Comparison of ENCODE assay signal across 8 mouse cellular contexts in the genomic region with DNA sequence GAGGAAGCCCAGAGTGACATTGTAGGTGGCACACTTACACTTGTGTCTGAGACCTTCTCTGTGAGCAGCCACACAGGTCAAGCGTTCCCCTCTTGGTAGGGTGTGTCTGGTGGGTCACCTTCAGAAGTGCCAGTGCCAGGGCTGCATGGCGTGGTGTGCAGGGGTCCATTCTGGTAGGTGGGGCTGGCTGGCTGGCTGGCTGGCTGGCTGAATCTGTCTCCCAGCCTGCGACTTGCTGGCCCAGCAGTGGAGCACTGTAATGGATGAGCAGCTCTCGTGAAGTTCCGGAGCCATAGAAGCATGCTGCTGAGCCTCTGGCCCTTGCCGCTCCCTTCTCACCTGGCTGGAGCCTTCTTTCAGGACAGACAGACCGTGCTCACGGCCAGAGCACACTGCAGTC. TPM values are rescaled to one million over a fixed set of nuclear protein-coding genes. Genes with fewer than 3 reads are reported as not detected.
DNase-seq lines count a peak whose midpoint lies in the region; ATAC-seq and TF ChIP-seq lines count a peak whose summit lies in the region.
"Had no signal": no experiment of that assay in that cellular context is flagged by ENCODE, and none has a peak within 500 bp of the region (broad histone marks: within the 10 kb centered on the region; RNA-seq: fewer than 3 reads in every experiment).

No protein-coding gene starts in this region.

- peaks cover 18% of the 10 kb centered on the region for H3K4me1 ChIP-seq in lung, embryonic 14.5 days (ENCODE audit: insufficient read depth)
- H3K4me1 ChIP-seq in forebrain, embryonic 12.5 days: peaks cover 79% of the 10 kb centered on the region
- peaks cover 57% of the 10 kb centered on the region for H3K4me1 ChIP-seq in limb, embryonic 12.5 days (replicated peaks)
- peaks cover 70% of the 10 kb centered on the region for H3K4me1 ChIP-seq in olfactory bulb, adult 2 months (ENCODE audit: control insufficient read depth, insufficient read depth, low read length)

- TF ChIP-seq CTCF in lung, embryonic 14.5 days (IDR thresholded peaks at IDR 0.05; ENCODE audit: low read depth): no peak
- TF ChIP-seq CTCF in olfactory bulb, adult 2 months (IDR thresholded peaks at IDR 0.05; ENCODE audit: insufficient read depth, low read depth, low read length): no peak

- no peaks in the 10 kb centered on the region for H3K27me3 ChIP-seq in lung, embryonic 14.5 days (ENCODE audit: insufficient read depth, low read length)
- H3K27me3 ChIP-seq in forebrain, embryonic 12.5 days: no peaks in the 10 kb centered on the region
- no peaks in the 10 kb centered on the region for H3K27me3 ChIP-seq in limb, embryonic 12.5 days

- no peaks in the 10 kb centered on the region for H3K36me3 ChIP-seq in lung, embryonic 14.5 days (ENCODE audit: insufficient read depth)
- 0 out of 2 replicates have a peak, but pooled peaks cover 2% of the 10 kb centered on the region for H3K36me3 ChIP-seq in forebrain, embryonic 12.5 days (replicated peaks)
- H3K36me3 ChIP-seq in limb, embryonic 12.5 days: peaks cover 4% of the 10 kb centered on the region; the same call in 1 of the 2 replicates

- H3K27ac ChIP-seq in lung, embryonic 14.5 days (ENCODE audit: low read depth): no peak overlapping the region
- H3K27ac ChIP-seq in forebrain, embryonic 12.5 days: peak overlapping the region; percentile 86
- peak overlapping the region; percentile 83 for H3K27ac ChIP-seq in limb, embryonic 12.5 days
- peak overlapping the region; percentile 76 for H3K27ac ChIP-seq in olfactory bulb, adult 2 months (ENCODE audit: insufficient read depth, low read depth, low read length)

- no peak overlapping the region for H3K9ac ChIP-seq in lung, embryonic 14.5 days
- peak overlapping the region; percentile 36; the same call in 1 of the 2 replicates for H3K9ac ChIP-seq in forebrain, embryonic 12.5 days
- H3K9ac ChIP-seq in limb, embryonic 12.5 days (replicated peaks): 0 out of 2 replicates have a peak overlapping the region, but pooled peaks have one; percentile 27

- TF ChIP-seq POLR2A in olfactory bulb, adult 2 months (IDR thresholded peaks at IDR 0.05; ENCODE audit: insufficient read depth, low read depth, low read length): no peak

- WGBS in lung, embryonic 14.5 days: 55% methylated on average over 8 of the region's 8 CpGs
- WGBS in forebrain, embryonic 12.5 days: 55% methylated on average over 8 of the region's 8 CpGs
- WGBS in limb, embryonic 12.5 days: 78% methylated on average over 8 of the region's 8 CpGs
- 21% methylated on average over 8 of the region's 8 CpGs for WGBS in olfactory bulb, adult 2 months

- no peaks in the 10 kb centered on the region for H3K9me3 ChIP-seq in lung, embryonic 14.5 days (ENCODE audit: low read depth, low read length)
- no peaks in the 10 kb centered on the region for H3K9me3 ChIP-seq in forebrain, embryonic 12.5 days
- no peaks in the 10 kb centered on the region for H3K9me3 ChIP-seq in limb, embryonic 12.5 days

- ATAC-seq in lung, embryonic 14.5 days (ENCODE audit: insufficient read depth): peak; percentile 41
- peak; percentile 30; the same call in 1 of the 2 replicates for ATAC-seq in forebrain, embryonic 12.5 days (ENCODE audit: low FRiP score)
- 0 out of 2 replicates have a peak, but pooled peaks have one; percentile 8 for ATAC-seq in limb, embryonic 12.5 days (ENCODE audit: insufficient number of reproducible peaks, insufficient read depth, low FRiP score, low TSS enrichment, low read depth)
- ATAC-seq in erythroid progenitor cell, adult 5-6 weeks (replicated peaks; ENCODE audit: low FRiP score, poor library complexity, severe bottlenecking): no peak

- DNase-seq in lung, embryonic 14.5 days: no peak
- DNase-seq in lung, postnatal 25 days (ENCODE audit: low spot score): no peak
- DNase-seq in Muller cell, postnatal 12 days (ENCODE audit: inconsistent ontology term): no peak
- DNase-seq: spleen, adult 18-20 months had no signal

- H3K4me3 ChIP-seq in lung, embryonic 14.5 days (ENCODE audit: low read depth, low read length): no peak overlapping the region
- peak overlapping the region; percentile 13 for H3K4me3 ChIP-seq in forebrain, embryonic 12.5 days (replicated peaks)
- no peak overlapping the region for H3K4me3 ChIP-seq in limb, embryonic 12.5 days (replicated peaks)
- H3K4me3 ChIP-seq in olfactory bulb, adult 2 months (ENCODE audit: insufficient read depth, low read depth, low read length): peak overlapping the region; percentile 27

- H3K4me2 ChIP-seq in lung, embryonic 14.5 days: peak overlapping the region; percentile 10; the same call in 1 of the 2 replicates
- peak overlapping the region; percentile 50 for H3K4me2 ChIP-seq in forebrain, embryonic 12.5 days
- peak overlapping the region; percentile 42; the same call in 1 of the 2 replicates for H3K4me2 ChIP-seq in limb, embryonic 12.5 days

RNA-seq across cellular contexts. Expression of a gene that starts 7.8 kb away (rescaled TPM):
- 73.5 and 74.0 TPM in 2 replicates for polyA plus RNA-seq in lung, embryonic 14.5 days (2014; fragmentation: Nextera tagmentation; extraction: Ambion mirVana)
- polyA plus RNA-seq in forebrain, embryonic 12.5 days (2016; fragmentation: Nextera tagmentation; extraction: Ambion mirVana): 86.9 and 90.5 TPM in 2 replicates
- polyA plus RNA-seq in limb, embryonic 12.5 days (2016; fragmentation: Nextera tagmentation; extraction: Ambion mirVana): 65.4 and 66.5 TPM in 2 replicates
- polyA plus RNA-seq in olfactory bulb, adult 2 months (2012; ENCODE audit: insufficient read depth, insufficient read length, low replicate concordance, missing spikeins): 231 and 580 TPM in 2 replicates
- 293 and 311 TPM in 2 replicates for total RNA-seq in erythroid progenitor cell, adult 5-6 weeks (2015; ENCODE audit: low replicate concordance)
- total RNA-seq in erythroid progenitor cell, adult 5-6 weeks (2017; ENCODE audit: low replicate concordance): 222 and 228 TPM in 2 replicates

Comparison
In these comparisons a context has a peak if more than half of its experiments do, and no peak if none do; other contexts are left out.
1. H3K4me3 ChIP-seq: peak in forebrain, embryonic 12.5 days (single experiment) and olfactory bulb, adult 2 months (single experiment); none in lung, embryonic 14.5 days (single experiment) and limb, embryonic 12.5 days (single experiment).
2. Peak in every context shown above with its lines, with median percentiles within 50 percentile points of each other: H3K4me2 ChIP-seq.